Mouse (Mus musculus) bone marrow macrophage, adult 2 months (primary cell): Measurements from ENCODE around the gene Golm1.

Experiments
- CTCF ChIP-seq: IDR thresholded peaks from 2 replicates; pipeline ENCODE4 v1.5.1; 2012; ENCODE audit warnings: low read depth, mild to moderate bottlenecking, low read length, moderate library complexity
- POLR2A ChIP-seq: IDR thresholded peaks from 2 replicates; pipeline ENCODE4 v1.6.1; 2012; ENCODE audit warnings: mild to moderate bottlenecking, low read depth, low read length, borderline replicate concordance

GRCm38 (mm10) chr13:59655718-59656315, 19.8 kb downstream of the Golm1 start:
- TF ChIP-seq CTCF (no peak), POLR2A (no peak)
